Mouse (Mus musculus) limb, embryonic 13.5 days (tissue): Measurements from ENCODE around the gene Gna13. TPM values are rescaled to one million over a fixed set of nuclear protein-coding genes. Genes with fewer than 3 reads are reported as not detected.
"Not testable (repeated sequence)": the region's sequence is repeated elsewhere in the genome, so short reads cannot be mapped to it uniquely, and the experiment has no call there.

Source experiments
- ATAC-seq: fragments of 200-750 bp; cut with Nextera tagmentation; 2 replicates; pipeline ENCODE4 v1.8.0; 2017; ENCODE audit warnings: low read depth, moderate number of reproducible peaks, moderate TSS enrichment; ENCODE audit not compliant: low FRiP score
- H3K27ac ChIP-seq: fragments of 300-500 bp; sonication (generic); 2 replicates; pipeline ENCODE4 v1.5.1; 2015; ENCODE audit warnings: inconsistent platforms, mild to moderate bottlenecking, moderate library complexity
- H3K27me3 ChIP-seq: fragments of 300-500 bp; sonication (generic); 2 replicates; pipeline ENCODE4 v1.6.1; 2015; ENCODE audit warnings: mild to moderate bottlenecking, inconsistent platforms
- H3K36me3 ChIP-seq: fragments of 300-500 bp; sonication (generic); 2 replicates; pipeline ENCODE4 v1.6.1; 2015; ENCODE audit warnings: inconsistent platforms, mild to moderate bottlenecking, moderate library complexity
- H3K4me1 ChIP-seq: fragments of 300-500 bp; sonication (generic); 2 replicates; pipeline ENCODE4 v1.6.1; 2015; ENCODE audit warnings: inconsistent platforms
- H3K4me2 ChIP-seq: fragments of 300-500 bp; sonication (generic); replicated peaks from 2 replicates; pipeline ENCODE4 v1.6.1; 2015; ENCODE audit warnings: inconsistent platforms, mild to moderate bottlenecking, moderate library complexity
- H3K4me3 ChIP-seq: fragments of 300-500 bp; sonication (generic); 2 replicates; pipeline ENCODE4 v1.5.1; 2015; ENCODE audit warnings: moderate library complexity, mild to moderate bottlenecking, inconsistent platforms
- H3K9ac ChIP-seq: fragments of 300-500 bp; sonication (generic); 2 replicates; pipeline ENCODE4 v1.6.1; 2015; ENCODE audit warnings: mild to moderate bottlenecking, inconsistent platforms
- H3K9me3 ChIP-seq: fragments of 300-500 bp; sonication (generic); 2 replicates; pipeline ENCODE4 v1.6.1; 2016; ENCODE audit warnings: inconsistent platforms
- WGBS: fragments of 180-500 bp; shearing (Covaris S2); methylation state at CpG from one replicate; pipeline ENCODE4 v1.1.7; 2015; 5-methylcytosine and 5-hydroxymethylcytosine counted together
- polyA plus RNA-seq: library from polyadenylated mRNA; unstranded; fragments of >200 nt; fragmentation: Nextera tagmentation; extraction: Ambion mirVana; gene quantifications from 2 replicates; pipeline ENCODE4 v1.2.1, GENCODE M21; 2015

Gene Gna13
- polyA plus RNA-seq, 1 experiment from 2014 or later = 21.6 TPM

DNA sequence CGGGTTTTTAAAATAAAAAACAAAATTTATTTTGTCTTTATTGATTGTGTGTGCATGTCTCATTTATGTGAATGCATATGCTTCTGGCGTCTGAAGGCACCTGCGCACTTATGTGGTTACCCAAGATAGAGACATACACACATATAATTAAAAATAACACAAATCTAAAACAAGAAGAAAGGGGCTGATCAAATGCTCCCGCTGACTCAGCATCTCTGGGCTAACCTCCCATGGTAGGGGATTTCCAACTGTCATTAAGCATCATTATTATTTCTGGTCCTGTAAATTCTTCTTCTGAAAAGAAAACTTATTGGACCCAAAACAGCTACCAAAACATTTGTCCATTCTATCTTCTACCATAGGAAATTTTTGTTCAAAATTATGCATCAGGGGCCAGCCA, 27.9 kb upstream of the Gna13 start:
- H3K4me3 ChIP-seq = no peak overlapping the region
- no peak overlapping the region for H3K4me2 ChIP-seq
- no peaks in the 10 kb centered on the region for H3K36me3 ChIP-seq
- no peak overlapping the region for H3K27ac ChIP-seq
- H3K9ac ChIP-seq = no peak overlapping the region
- no peak for ATAC-seq
- no peaks in the 10 kb centered on the region for H3K9me3 ChIP-seq
- WGBS = 90% methylated on average over 4 of the region's 4 CpGs
- H3K4me1 ChIP-seq = peaks cover 13% of the 10 kb centered on the region; the same call in 1 of the 2 replicates
- H3K27me3 ChIP-seq = no peaks in the 10 kb centered on the region

DNA sequence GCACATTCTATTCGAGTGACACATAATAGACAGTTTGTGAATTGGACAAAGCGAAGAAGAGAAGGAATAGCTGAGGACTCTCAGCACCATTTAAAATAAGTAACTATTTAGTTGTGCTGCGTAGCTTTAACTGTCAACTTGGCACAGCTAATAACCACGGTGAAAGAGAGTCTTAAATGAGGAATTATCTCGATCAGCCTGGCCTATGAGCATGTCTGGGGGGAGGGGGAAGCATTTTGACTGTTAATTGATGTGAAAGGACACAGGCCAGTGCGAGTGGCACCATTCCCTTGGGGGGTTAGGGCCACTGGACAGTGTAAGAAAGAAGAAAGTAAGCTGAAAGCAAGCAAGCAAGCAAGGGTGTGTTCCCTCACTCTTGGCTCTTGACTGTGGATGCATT, 26.7 kb upstream of the Gna13 start:
- Histone ChIP-seq H3K9me3 (no peaks in the 10 kb centered on the region), H3K27me3 (no peaks in the 10 kb centered on the region)
- 58% methylated on average over 6 of the region's 6 CpGs for WGBS

DNA sequence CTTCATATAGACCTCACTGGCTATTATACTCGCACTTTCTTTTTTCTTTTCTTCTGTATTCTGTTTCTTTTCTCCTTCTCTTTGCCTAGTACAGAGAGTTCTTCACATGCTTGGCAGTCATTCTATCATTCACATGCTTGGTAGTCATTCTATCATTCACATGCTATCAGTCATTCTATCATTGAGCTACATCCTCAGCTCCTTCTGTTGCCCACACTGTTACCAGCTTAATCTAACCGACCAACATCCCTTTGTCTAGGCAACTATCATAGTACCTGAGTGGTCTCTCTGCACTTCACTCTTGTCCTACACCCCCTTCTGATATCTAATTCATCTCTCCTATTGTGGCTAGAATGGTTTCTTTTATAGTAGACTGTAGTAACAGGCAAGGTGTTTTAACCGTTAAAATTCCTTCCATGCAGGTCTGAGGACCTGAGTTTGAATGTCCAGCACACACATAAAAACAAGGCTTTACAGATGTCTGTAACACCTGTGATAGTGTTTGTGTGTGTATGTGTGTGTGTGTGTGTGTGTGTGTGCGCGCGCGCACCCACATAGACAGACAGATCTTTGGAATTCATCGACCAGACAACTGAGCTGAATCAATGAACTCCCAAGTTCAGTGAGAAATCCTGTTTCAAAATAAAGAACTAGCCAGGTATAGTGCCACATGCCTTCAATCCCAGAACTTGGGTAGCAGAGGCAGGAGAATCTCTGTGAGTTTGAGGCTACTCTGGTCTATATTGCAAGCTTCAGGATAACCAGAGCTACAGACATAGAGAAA, 23.3 kb upstream of the Gna13 start:
- H3K36me3 ChIP-seq = no peaks in the 10 kb centered on the region
- no peak overlapping the region for H3K27ac ChIP-seq
- 95% methylated on average over 8 of the region's 8 CpGs for WGBS
- H3K9ac ChIP-seq = no peak overlapping the region
- no peak for ATAC-seq
- 0 out of 2 replicates have a peak, but pooled peaks cover 6% of the 10 kb centered on the region for H3K4me1 ChIP-seq
- no peak overlapping the region for H3K4me2 ChIP-seq
- H3K27me3 ChIP-seq = no peaks in the 10 kb centered on the region
- no peaks in the 10 kb centered on the region for H3K9me3 ChIP-seq
- H3K4me3 ChIP-seq = no peak overlapping the region

More for the DNA sequence above, 26.7 kb upstream of the Gna13 start:
- no peak for ATAC-seq
- peaks cover 13% of the 10 kb centered on the region; the same call in 1 of the 2 replicates for H3K4me1 ChIP-seq
- no peak overlapping the region for H3K4me2 ChIP-seq
- no peak overlapping the region for H3K4me3 ChIP-seq
- H3K27ac ChIP-seq = no peak overlapping the region
- H3K36me3 ChIP-seq = no peaks in the 10 kb centered on the region
- H3K9ac ChIP-seq = no peak overlapping the region

DNA sequence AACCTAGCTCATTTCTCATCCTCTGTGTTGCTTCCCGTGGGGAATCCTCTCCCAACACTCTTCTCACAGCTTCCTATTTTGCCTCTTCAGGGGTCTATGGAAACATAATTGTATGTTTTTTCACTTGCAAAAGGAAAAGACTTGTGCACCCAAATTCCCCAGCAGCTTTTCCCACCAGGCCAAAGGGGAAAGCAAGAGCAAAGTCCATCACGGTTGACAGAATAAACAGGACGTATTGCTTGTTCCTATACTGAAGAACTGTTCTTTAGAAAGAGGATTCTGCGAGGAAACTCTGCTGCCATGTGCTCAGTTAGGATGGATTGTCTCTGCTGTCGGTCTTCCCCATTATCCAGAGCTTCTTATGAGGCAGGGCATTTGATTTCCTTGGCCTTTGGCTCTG, 22.1 kb upstream of the Gna13 start:
- no peak overlapping the region for H3K4me3 ChIP-seq
- ATAC-seq = no peak
- 82% methylated on average over 5 of the region's 5 CpGs for WGBS

GRCm38 (mm10) chr11:109342666-109343065, 20.0 kb upstream of the Gna13 start:
- 88% methylated on average over 3 of the region's 4 CpGs for WGBS
- not testable (repeated sequence) for H3K9ac ChIP-seq, H3K9me3 ChIP-seq, ATAC-seq, H3K4me3 ChIP-seq, H3K27ac ChIP-seq, H3K4me2 ChIP-seq, H3K27me3 ChIP-seq, H3K36me3 ChIP-seq
- H3K4me1 ChIP-seq = peaks cover 13% of the 10 kb centered on the region

More for the DNA sequence above, 22.1 kb upstream of the Gna13 start:
- H3K9ac ChIP-seq = no peak overlapping the region
- H3K36me3 ChIP-seq = no peaks in the 10 kb centered on the region
- H3K27me3 ChIP-seq = no peaks in the 10 kb centered on the region
- 0 out of 2 replicates have a peak, but pooled peaks cover 6% of the 10 kb centered on the region for H3K4me1 ChIP-seq
- H3K4me2 ChIP-seq = no peak overlapping the region
- H3K27ac ChIP-seq = no peak overlapping the region
- no peaks in the 10 kb centered on the region for H3K9me3 ChIP-seq

GRCm38 (mm10) chr11:109343558-109343957, 19.1 kb upstream of the Gna13 start:
- Histone ChIP-seq H3K27me3 (no peaks in the 10 kb centered on the region), H3K9ac (no peak overlapping the region), H3K4me1 (peaks cover 18% of the 10 kb centered on the region), H3K36me3 (no peaks in the 10 kb centered on the region), H3K9me3 (no peaks in the 10 kb centered on the region), H3K4me3 (no peak overlapping the region), H3K27ac (no peak overlapping the region), H3K4me2 (no peak overlapping the region)
- no peak for ATAC-seq
- WGBS = 42% methylated on average over 7 of the region's 7 CpGs

GRCm38 (mm10) chr11:109343991-109344599, 18.5 kb upstream of the Gna13 start:
- Histone ChIP-seq H3K4me3 (no peak overlapping the region), H3K9ac (no peak overlapping the region), H3K36me3 (no peaks in the 10 kb centered on the region), H3K4me2 (0 out of 2 replicates have a peak overlapping the region, but pooled peaks have one; percentile 17), H3K4me1 (peaks cover 18% of the 10 kb centered on the region), H3K27ac (no peak overlapping the region), H3K27me3 (no peaks in the 10 kb centered on the region), H3K9me3 (no peaks in the 10 kb centered on the region)
- 39% methylated on average over 10 of the region's 10 CpGs for WGBS
- no peak for ATAC-seq

DNA sequence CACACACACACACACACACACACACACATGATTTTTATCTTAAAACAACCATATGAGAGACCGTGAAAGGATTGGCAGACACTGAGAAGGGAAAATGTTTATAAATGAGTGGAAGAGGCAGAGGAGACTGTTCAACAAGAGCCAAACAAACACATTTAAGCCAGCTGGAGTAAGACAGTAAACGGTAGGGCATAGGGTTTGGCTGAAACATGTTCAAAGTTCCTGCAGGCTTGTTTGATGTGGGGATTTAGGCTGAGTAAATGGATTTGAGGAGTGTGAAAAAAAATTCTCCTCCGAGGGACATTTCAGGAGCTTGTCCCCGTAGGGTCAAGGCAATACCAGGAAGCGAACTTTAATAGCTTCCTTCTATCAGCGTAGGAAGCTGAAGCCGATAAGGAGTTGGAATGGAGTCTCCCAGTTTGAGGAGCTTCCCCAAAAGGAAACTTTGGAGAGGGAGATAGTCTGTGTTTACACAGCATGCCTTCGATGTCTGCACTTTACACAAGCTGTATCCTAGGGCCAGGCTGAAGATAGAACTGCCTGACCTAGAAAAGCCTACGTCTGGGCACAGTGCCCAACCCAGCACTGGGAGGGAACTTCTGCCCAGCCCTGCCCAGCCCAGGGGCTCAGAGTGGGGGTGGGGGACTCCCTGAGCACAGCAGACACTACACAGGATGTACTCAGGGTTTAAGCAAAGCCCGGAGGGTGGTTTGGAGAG, 15.2 kb upstream of the Gna13 start:
- H3K27me3 ChIP-seq = no peaks in the 10 kb centered on the region
- no peaks in the 10 kb centered on the region for H3K36me3 ChIP-seq
- ATAC-seq = peak; percentile 32; the same call in 1 of the 2 replicates
- H3K9ac ChIP-seq = no peak overlapping the region
- no peak overlapping the region for H3K4me3 ChIP-seq
- WGBS = 64% methylated on average over 10 of the region's 10 CpGs
- H3K4me1 ChIP-seq = peaks cover 18% of the 10 kb centered on the region
- no peak overlapping the region for H3K27ac ChIP-seq
- no peak overlapping the region; the same call in 1 of the 2 replicates for H3K4me2 ChIP-seq
- no peaks in the 10 kb centered on the region for H3K9me3 ChIP-seq

DNA sequence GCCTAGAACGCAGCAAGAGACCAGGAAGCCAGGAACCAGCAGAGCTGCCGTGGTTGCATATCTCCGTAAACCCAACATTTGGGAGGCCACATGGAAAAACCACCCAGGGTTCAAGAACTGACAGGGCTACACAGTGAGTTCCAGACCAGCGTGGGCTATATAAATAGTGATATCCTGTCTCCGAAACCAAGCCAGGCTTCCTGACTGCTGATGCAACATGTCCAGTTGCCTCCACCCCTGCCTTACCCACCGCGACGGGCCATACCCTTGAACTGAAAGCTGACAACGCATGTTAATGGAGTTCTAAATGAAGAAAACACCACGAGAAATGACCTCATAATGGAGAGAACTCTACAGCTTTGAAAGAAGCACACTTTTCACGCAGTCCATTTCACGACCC, 14.2 kb upstream of the Gna13 start:
- no peak overlapping the region for H3K4me2 ChIP-seq
- 74% methylated on average over 12 of the region's 12 CpGs for WGBS
- H3K9me3 ChIP-seq = no peaks in the 10 kb centered on the region

GRCm38 (mm10) chr11:109349652-109350316, 12.8 kb upstream of the Gna13 start:
- Histone ChIP-seq H3K4me3 (no peak overlapping the region), H3K9me3 (no peaks in the 10 kb centered on the region), H3K27ac (no peak overlapping the region), H3K4me2 (no peak overlapping the region), H3K4me1 (peaks cover 20% of the 10 kb centered on the region), H3K36me3 (no peaks in the 10 kb centered on the region), H3K27me3 (no peaks in the 10 kb centered on the region), H3K9ac (no peak overlapping the region)
- WGBS = 69% methylated on average over 5 of the region's 5 CpGs
- ATAC-seq = no peak

More for the DNA sequence above, 14.2 kb upstream of the Gna13 start:
- Histone ChIP-seq H3K27ac (no peak overlapping the region), H3K4me1 (peaks cover 20% of the 10 kb centered on the region), H3K36me3 (no peaks in the 10 kb centered on the region), H3K4me3 (no peak overlapping the region), H3K9ac (no peak overlapping the region), H3K27me3 (no peaks in the 10 kb centered on the region)
- no peak for ATAC-seq

GRCm38 (mm10) chr11:109350317-109350714, 12.3 kb upstream of the Gna13 start:
- no peak overlapping the region for H3K4me3 ChIP-seq
- H3K9me3 ChIP-seq = no peaks in the 10 kb centered on the region
- no peak overlapping the region for H3K9ac ChIP-seq
- H3K4me2 ChIP-seq = no peak overlapping the region
- peaks cover 20% of the 10 kb centered on the region for H3K4me1 ChIP-seq
- H3K36me3 ChIP-seq = no peaks in the 10 kb centered on the region
- 83% methylated on average over 7 of the region's 7 CpGs for WGBS
- no peaks in the 10 kb centered on the region for H3K27me3 ChIP-seq
- ATAC-seq = no peak
- no peak overlapping the region for H3K27ac ChIP-seq

- Histone ChIP-seq H3K27ac (no peak overlapping the region), H3K9me3 (no peaks in the 10 kb centered on the region), H3K4me3 (no peak overlapping the region), H3K36me3 (no peaks in the 10 kb centered on the region), H3K27me3 (no peaks in the 10 kb centered on the region), H3K9ac (no peak overlapping the region), H3K4me1 (peaks cover 23% of the 10 kb centered on the region), H3K4me2 (no peak overlapping the region)
- 66% methylated on average over 4 of the region's 4 CpGs for WGBS
- no peak for ATAC-seq
Observed at GRCm38 (mm10) chr11:109351489-109351888, 11.1 kb upstream of the Gna13 start.
